Mouse (Mus musculus) midbrain, embryonic 16.5 days (tissue): Measurements from ENCODE around the gene Ube3b. TPM values are rescaled to one million over a fixed set of nuclear protein-coding genes. Genes with fewer than 3 reads are reported as not detected.

Source experiments
- ATAC-seq: fragments of 200-750 bp; cut with Nextera tagmentation; 2 replicates; pipeline ENCODE4 v1.8.0; 2017; ENCODE audit warnings: moderate TSS enrichment
- H3K27ac ChIP-seq: fragments of 300-500 bp; sonication (generic); 2 replicates; pipeline ENCODE4 v1.5.1; 2014; ENCODE audit warnings: mild to moderate bottlenecking, low read length, mixed read lengths
- H3K27me3 ChIP-seq: fragments of 300-500 bp; sonication (generic); 2 replicates; pipeline ENCODE4 v1.6.1; 2014; ENCODE audit warnings: low read depth, low read length, mixed read lengths; ENCODE audit not compliant: control insufficient read depth, insufficient read depth
- H3K36me3 ChIP-seq: fragments of 300-500 bp; sonication (generic); 2 replicates; pipeline ENCODE4 v1.6.1; 2014; ENCODE audit warnings: mild to moderate bottlenecking, low read length, moderate library complexity, mixed read lengths; ENCODE audit not compliant: control insufficient read depth, insufficient read depth
- H3K4me1 ChIP-seq: fragments of 300-500 bp; sonication (generic); 2 replicates; pipeline ENCODE4 v1.6.1; 2014; ENCODE audit warnings: mild to moderate bottlenecking, low read length, mixed read lengths; ENCODE audit not compliant: control insufficient read depth, insufficient read depth
- H3K4me2 ChIP-seq: fragments of 300-500 bp; sonication (generic); 2 replicates; pipeline ENCODE4 v1.6.1; 2014; ENCODE audit warnings: mild to moderate bottlenecking, low read length, mixed read lengths
- H3K4me3 ChIP-seq: fragments of 300-500 bp; sonication (generic); 2 replicates; pipeline ENCODE4 v1.5.1; 2014; ENCODE audit warnings: low read depth, mild to moderate bottlenecking, low read length, moderate library complexity, mixed read lengths
- H3K9ac ChIP-seq: fragments of 300-500 bp; sonication (generic); 2 replicates; pipeline ENCODE4 v1.6.1; 2014; ENCODE audit warnings: low read depth, low read length, mixed read lengths
- H3K9me3 ChIP-seq: fragments of 300-500 bp; sonication (generic); replicated peaks from 2 replicates; pipeline ENCODE4 v1.6.1; 2014; ENCODE audit warnings: mild to moderate bottlenecking, low read length, mixed read lengths; ENCODE audit not compliant: control insufficient read depth, poor library complexity, severe bottlenecking
- WGBS: fragments of 180-500 bp; shearing (Covaris S2); extraction: QIAGEN DNeasy Blood & Tissue Kit; methylation state at CpG from one replicate; pipeline ENCODE4 v1.1.7; 2014; 5-methylcytosine and 5-hydroxymethylcytosine counted together
- polyA plus RNA-seq: library from polyadenylated mRNA; unstranded; fragments of >200 nt; fragmentation: Nextera tagmentation; extraction: Ambion mirVana; gene quantifications from 2 replicates; pipeline ENCODE4 v1.2.1, GENCODE M21; 2015

Ube3b gene
- polyA plus RNA-seq, 1 experiment from 2014 or later, result 35.6 TPM

- Histone ChIP-seq H3K4me3 (no peak overlapping the region), H3K27me3 (no peaks in the 10 kb centered on the region), H3K9ac (no peak overlapping the region), H3K9me3 (no peaks in the 10 kb centered on the region), H3K27ac (no peak overlapping the region), H3K36me3 (no peaks in the 10 kb centered on the region), H3K4me2 (no peak overlapping the region), H3K4me1 (peaks cover 2% of the 10 kb centered on the region; the same call in 1 of the 2 replicates)
- 80% methylated on average over 18 of the region's 18 CpGs for WGBS
- no peak for ATAC-seq
Observed at GRCm38 (mm10) chr5:114428621-114429020, 48.2 kb downstream of the Ube3b start.

DNA sequence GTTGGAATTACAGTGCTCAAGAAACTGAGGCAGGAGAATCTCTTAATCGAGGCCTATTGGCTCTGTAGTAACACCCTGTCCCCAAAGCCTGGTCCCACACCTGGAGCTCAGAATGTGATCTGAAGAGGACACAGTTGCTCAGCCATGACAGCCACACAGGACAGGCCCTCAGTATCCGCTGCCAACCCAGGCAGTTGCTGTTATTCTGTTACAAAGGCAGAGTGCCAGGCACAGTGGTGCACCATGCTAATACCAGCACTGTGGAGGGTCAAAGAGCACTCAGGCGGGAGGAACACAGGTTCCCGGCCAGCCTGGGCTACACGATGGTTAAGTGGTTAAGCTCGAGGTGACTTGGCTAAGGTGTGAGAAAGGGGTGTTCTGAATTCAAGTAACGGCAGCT is 49.4 kb downstream of the Ube3b start:
- no peak for ATAC-seq
- 84% methylated on average over 7 of the region's 7 CpGs for WGBS
- Histone ChIP-seq H3K4me3 (no peak overlapping the region), H3K9ac (no peak overlapping the region), H3K27me3 (no peaks in the 10 kb centered on the region), H3K4me1 (peaks cover 2% of the 10 kb centered on the region; the same call in 1 of the 2 replicates), H3K27ac (no peak overlapping the region), H3K36me3 (peaks cover 2% of the 10 kb centered on the region; the same call in 1 of the 2 replicates), H3K4me2 (no peak overlapping the region), H3K9me3 (no peaks in the 10 kb centered on the region)

- Histone ChIP-seq H3K4me1 (no peaks in the 10 kb centered on the region), H3K27ac (no peak overlapping the region), H3K27me3 (no peaks in the 10 kb centered on the region), H3K9ac (no peak overlapping the region), H3K4me3 (no peak overlapping the region), H3K4me2 (no peak overlapping the region), H3K9me3 (no peaks in the 10 kb centered on the region), H3K36me3 (peaks cover 6% of the 10 kb centered on the region; the same call in 1 of the 2 replicates)
- no peak for ATAC-seq
- WGBS, result 93% methylated on average over 8 of the region's 8 CpGs
Observed at GRCm38 (mm10) chr5:114434359-114434758, 54.0 kb downstream of the Ube3b start.

- Histone ChIP-seq H3K4me1 (no peaks in the 10 kb centered on the region), H3K27me3 (no peaks in the 10 kb centered on the region), H3K9ac (no peak overlapping the region), H3K9me3 (no peaks in the 10 kb centered on the region), H3K36me3 (peaks cover 6% of the 10 kb centered on the region; the same call in 1 of the 2 replicates), H3K4me2 (no peak overlapping the region), H3K27ac (no peak overlapping the region), H3K4me3 (no peak overlapping the region)
- WGBS, result 91% methylated on average over 14 of the region's 14 CpGs
- no peak for ATAC-seq
Observed at GRCm38 (mm10) chr5:114435588-114435987, 55.2 kb downstream of the Ube3b start.

DNA sequence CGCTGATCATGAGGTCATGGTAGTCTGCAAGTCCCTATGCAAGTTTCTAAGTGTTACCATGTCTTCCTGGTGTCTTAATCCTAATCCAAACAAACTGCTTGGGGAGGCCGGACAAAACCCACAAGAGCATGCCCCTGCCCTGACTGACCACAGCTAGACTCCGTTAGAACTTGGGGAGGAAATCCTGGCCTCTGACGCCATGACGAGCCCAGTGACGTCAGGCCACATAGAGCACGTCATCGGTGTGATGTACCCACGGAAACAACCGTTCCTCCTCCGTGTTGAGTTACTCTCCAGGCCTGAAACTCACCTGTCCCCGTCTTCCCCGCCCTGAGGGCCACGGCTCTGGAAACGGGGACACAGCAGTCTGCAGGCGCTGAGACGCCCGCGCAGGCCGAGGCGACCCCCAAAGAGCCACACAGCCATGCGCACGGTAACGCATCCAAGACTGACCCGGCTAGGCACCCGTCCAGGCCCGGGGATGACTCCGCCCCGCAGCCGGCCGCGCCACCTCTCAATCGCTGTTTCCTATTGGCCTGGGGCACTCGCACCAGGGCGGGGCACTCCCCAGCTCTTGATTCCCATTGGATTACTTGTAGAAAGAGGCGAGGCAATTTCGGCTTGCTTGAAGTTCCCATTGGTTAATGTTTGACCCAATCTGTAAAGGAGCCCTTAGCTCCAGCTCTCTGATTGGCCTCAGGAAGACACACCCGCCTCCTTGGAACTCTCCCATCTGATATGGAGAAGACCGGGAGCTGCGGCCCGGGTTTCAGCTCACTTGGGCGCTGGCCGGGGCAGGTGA is 63.4 kb downstream of the Ube3b start, which contains the start of the genes Mmab and Mvk:
TSS of gene Mmab (minus strand) at position 495 of the 802 bp plus-strand sequence.
TSS of gene Mvk (plus strand) at position 704 of the 802 bp plus-strand sequence.
- H3K4me1 ChIP-seq, result peaks cover 8% of the 10 kb centered on the region
- peaks cover 10% of the 10 kb centered on the region; the same call in 1 of the 2 replicates for H3K36me3 ChIP-seq
- peak within 1 kb of the TSS; percentile 91 for H3K4me3 ChIP-seq
- WGBS, result 2% methylated on average over 43 of the region's 43 CpGs
- peak within 1 kb of the TSS; percentile 79 for H3K27ac ChIP-seq
- peak within 1 kb of the TSS; percentile 80 for H3K9ac ChIP-seq
- no peaks in the 10 kb centered on the region for H3K27me3 ChIP-seq
- ATAC-seq, result peak; percentile 98
- no peaks in the 10 kb centered on the region for H3K9me3 ChIP-seq
- peak within 1 kb of the TSS; percentile 93 for H3K4me2 ChIP-seq

DNA sequence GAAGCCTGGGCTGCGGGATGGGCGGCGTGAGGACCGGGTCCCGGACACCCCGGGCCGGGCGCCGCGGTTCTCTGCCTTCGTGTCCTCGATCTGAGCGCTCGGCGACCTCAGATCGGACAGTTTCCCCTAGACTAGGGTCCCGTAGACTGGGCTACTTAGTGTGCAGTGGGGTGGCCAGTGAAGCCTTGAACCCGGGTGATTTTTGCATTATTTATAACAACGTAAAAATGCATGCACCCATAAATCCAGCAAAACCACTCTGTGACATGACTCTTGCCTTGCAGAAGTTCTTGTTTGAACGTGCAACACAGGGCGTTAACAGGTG is 63.9 kb downstream of the Ube3b start:
- Histone ChIP-seq H3K4me3 (peak overlapping the region; percentile 91), H3K4me1 (peaks cover 8% of the 10 kb centered on the region), H3K27ac (peak overlapping the region; percentile 50), H3K27me3 (no peaks in the 10 kb centered on the region), H3K9me3 (no peaks in the 10 kb centered on the region), H3K4me2 (peak overlapping the region; percentile 93), H3K9ac (peak overlapping the region; percentile 78), H3K36me3 (peaks cover 10% of the 10 kb centered on the region; the same call in 1 of the 2 replicates)
- no peak for ATAC-seq
- under 1% methylated on average over 21 of the region's 21 CpGs for WGBS

- H3K4me3 ChIP-seq, result no peak overlapping the region
- no peaks in the 10 kb centered on the region for H3K9me3 ChIP-seq
- WGBS, result 88% methylated on average over 4 of the region's 4 CpGs
- peaks cover 24% of the 10 kb centered on the region for H3K36me3 ChIP-seq
- no peak for ATAC-seq
- no peak overlapping the region for H3K4me2 ChIP-seq
- H3K27me3 ChIP-seq, result no peaks in the 10 kb centered on the region
- H3K4me1 ChIP-seq, result peaks cover 8% of the 10 kb centered on the region
- H3K9ac ChIP-seq, result no peak overlapping the region
- H3K27ac ChIP-seq, result no peak overlapping the region
Observed at GRCm38 (mm10) chr5:114449011-114449410, 68.6 kb downstream of the Ube3b start.

GRCm38 (mm10) chr5:114456287-114456686 is 75.9 kb downstream of the Ube3b start:
- H3K36me3 ChIP-seq, result peaks cover 11% of the 10 kb centered on the region
- ATAC-seq, result no peak
- no peak overlapping the region for H3K4me3 ChIP-seq
- no peak overlapping the region for H3K27ac ChIP-seq
- H3K4me1 ChIP-seq, result no peaks in the 10 kb centered on the region
- no peak overlapping the region for H3K9ac ChIP-seq
- 73% methylated on average over 9 of the region's 9 CpGs for WGBS
- no peaks in the 10 kb centered on the region for H3K9me3 ChIP-seq
- H3K27me3 ChIP-seq, result no peaks in the 10 kb centered on the region
- H3K4me2 ChIP-seq, result no peak overlapping the region

DNA sequence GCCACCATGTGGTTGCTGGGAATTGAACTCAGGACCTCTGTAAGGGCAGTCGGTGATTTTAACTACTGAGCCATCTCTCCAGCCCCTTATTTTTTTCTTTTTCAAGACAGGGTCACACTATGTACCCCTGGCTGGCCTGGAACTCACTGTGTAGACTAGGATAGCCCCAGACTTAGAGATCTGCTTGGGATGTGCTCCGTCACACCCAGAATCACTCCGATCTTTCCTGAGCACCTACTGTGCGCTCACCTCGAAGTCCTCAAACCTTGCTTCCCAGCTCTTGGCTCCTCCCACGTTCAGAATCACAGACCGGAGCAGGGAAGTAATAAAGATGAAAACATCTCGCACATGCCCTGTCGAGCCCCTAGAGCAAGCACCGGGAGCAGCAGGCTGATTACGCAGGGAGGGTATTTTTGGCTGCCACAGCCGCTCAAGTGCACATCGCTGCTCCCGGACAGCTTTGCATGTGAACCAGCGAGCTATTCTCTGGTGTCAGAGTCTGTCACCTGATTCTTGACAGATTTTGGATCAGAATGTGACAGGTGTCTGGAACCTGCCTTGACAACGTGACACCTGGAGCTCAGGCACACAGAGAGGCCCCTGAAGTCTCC is 76.7 kb downstream of the Ube3b start:
- no peak overlapping the region for H3K27ac ChIP-seq
- H3K4me1 ChIP-seq, result no peaks in the 10 kb centered on the region
- ATAC-seq, result no peak
- H3K4me2 ChIP-seq, result no peak overlapping the region
- peaks cover 6% of the 10 kb centered on the region for H3K36me3 ChIP-seq
- H3K27me3 ChIP-seq, result no peaks in the 10 kb centered on the region
- H3K9me3 ChIP-seq, result no peaks in the 10 kb centered on the region
- 83% methylated on average over 16 of the region's 16 CpGs for WGBS
- H3K9ac ChIP-seq, result no peak overlapping the region
- H3K4me3 ChIP-seq, result no peak overlapping the region
